Mouse (Mus musculus): ENCODE data around the gene Fam178b. TPM values are rescaled to one million over a fixed set of nuclear protein-coding genes. Genes with fewer than 3 reads are reported as not detected.

Gene Fam178b
- polyA plus RNA-seq, 1 experiment from 2014 or later: 3.5 TPM

- peaks cover 49% of the 10 kb centered on the region for H3K36me3 ChIP-seq
- peaks cover 20% of the 10 kb centered on the region for H3K4me1 ChIP-seq
- no peak for ATAC-seq (ENCODE audit: insufficient number of reproducible peaks, low FRiP score, low TSS enrichment, low read depth)
- no peak overlapping the region for H3K4me2 ChIP-seq (replicated peaks)
- 58% methylated on average over 2 of the region's 2 CpGs for WGBS
- H3K27ac ChIP-seq (replicated peaks): no peak overlapping the region
- no peak overlapping the region for H3K4me3 ChIP-seq (replicated peaks)
- H3K27me3 ChIP-seq: no peaks in the 10 kb centered on the region
- H3K9ac ChIP-seq: no peak overlapping the region
- H3K9me3 ChIP-seq (replicated peaks): no peaks in the 10 kb centered on the region; the same call in 1 of the 2 replicates
Measured at GRCm38 (mm10) chr1:36707166-36707565, 24.2 kb upstream of the Fam178b start.

- H3K9me3 ChIP-seq (replicated peaks): no peaks in the 10 kb centered on the region
- peaks cover 7% of the 10 kb centered on the region for H3K4me1 ChIP-seq
- H3K36me3 ChIP-seq: peaks cover 56% of the 10 kb centered on the region
- ATAC-seq (ENCODE audit: insufficient number of reproducible peaks, low FRiP score, low TSS enrichment, low read depth): no peak
- H3K27me3 ChIP-seq: no peaks in the 10 kb centered on the region
- no peak overlapping the region for H3K4me2 ChIP-seq (replicated peaks)
- no peak overlapping the region for H3K4me3 ChIP-seq (replicated peaks)
- WGBS: 58% methylated on average over 5 of the region's 5 CpGs
- no peak overlapping the region for H3K27ac ChIP-seq (replicated peaks)
- H3K9ac ChIP-seq: no peak overlapping the region
Measured at GRCm38 (mm10) chr1:36697030-36697429, 14.0 kb upstream of the Fam178b start.

GRCm38 (mm10) chr1:36696411-36696810, 13.4 kb upstream of the Fam178b start:
- no peak overlapping the region for H3K27ac ChIP-seq (replicated peaks)
- no peak for ATAC-seq (ENCODE audit: insufficient number of reproducible peaks, low FRiP score, low TSS enrichment, low read depth)
- no peak overlapping the region for H3K4me3 ChIP-seq (replicated peaks)
- no peaks in the 10 kb centered on the region for H3K9me3 ChIP-seq (replicated peaks)
- H3K27me3 ChIP-seq: no peaks in the 10 kb centered on the region
- 49% methylated on average over 6 of the region's 6 CpGs for WGBS
- peaks cover 51% of the 10 kb centered on the region for H3K36me3 ChIP-seq
- H3K9ac ChIP-seq: no peak overlapping the region
- peaks cover 8% of the 10 kb centered on the region for H3K4me1 ChIP-seq
- H3K4me2 ChIP-seq (replicated peaks): no peak overlapping the region

GRCm38 (mm10) chr1:36694871-36695270, 11.9 kb upstream of the Fam178b start:
- Histone ChIP-seq H3K27ac (replicated peaks) (no peak overlapping the region), H3K27me3 (no peaks in the 10 kb centered on the region), H3K4me1 (peaks cover 12% of the 10 kb centered on the region), H3K9me3 (replicated peaks) (no peaks in the 10 kb centered on the region), H3K4me2 (replicated peaks) (no peak overlapping the region), H3K36me3 (peaks cover 36% of the 10 kb centered on the region), H3K9ac (no peak overlapping the region), H3K4me3 (replicated peaks) (no peak overlapping the region)
- ATAC-seq (ENCODE audit: insufficient number of reproducible peaks, low FRiP score, low TSS enrichment, low read depth): no peak
- 84% methylated on average over 6 of the region's 6 CpGs for WGBS

- under 1% methylated on average over 68 of the region's 68 CpGs for WGBS
- Histone ChIP-seq H3K4me1 (peaks cover 12% of the 10 kb centered on the region), H3K9me3 (replicated peaks) (no peaks in the 10 kb centered on the region), H3K9ac (peak within 1 kb of the TSS; percentile 93), H3K4me3 (replicated peaks) (peak within 1 kb of the TSS; percentile 83), H3K27ac (replicated peaks) (peak within 1 kb of the TSS; percentile 55; the same call in 1 of the 2 replicates), H3K27me3 (no peaks in the 10 kb centered on the region), H3K4me2 (replicated peaks) (peak within 1 kb of the TSS; percentile 67), H3K36me3 (peaks cover 24% of the 10 kb centered on the region)
- ATAC-seq (ENCODE audit: insufficient number of reproducible peaks, low FRiP score, low TSS enrichment, low read depth): peak; percentile 96
Measured at GRCm38 (mm10) chr1:36691271-36692155, 8.5 kb upstream of the Fam178b start, which contains the start of gene Cox5b. TSS of gene Cox5b (plus strand) at chr1:36691449.

GRCm38 (mm10) chr1:36690671-36691235, 7.8 kb upstream of the Fam178b start:
- Histone ChIP-seq H3K9me3 (replicated peaks) (no peaks in the 10 kb centered on the region), H3K27me3 (no peaks in the 10 kb centered on the region), H3K27ac (replicated peaks) (no peak overlapping the region), H3K4me1 (peaks cover 12% of the 10 kb centered on the region), H3K4me3 (replicated peaks) (peak overlapping the region; percentile 83), H3K36me3 (peaks cover 24% of the 10 kb centered on the region), H3K4me2 (replicated peaks) (peak overlapping the region; percentile 67), H3K9ac (peak overlapping the region; percentile 9; the same call in 1 of the 2 replicates)
- 61% methylated on average over 11 of the region's 11 CpGs for WGBS
- no peak for ATAC-seq (ENCODE audit: insufficient number of reproducible peaks, low FRiP score, low TSS enrichment, low read depth)

GRCm38 (mm10) chr1:36683810-36684467, 956 bp upstream of the Fam178b start:
- peaks cover 10% of the 10 kb centered on the region; the same call in 1 of the 2 replicates for H3K4me1 ChIP-seq
- ATAC-seq (ENCODE audit: insufficient number of reproducible peaks, low FRiP score, low TSS enrichment, low read depth): peak; percentile 76; the same call in 1 of the 2 replicates
- 9% methylated on average over 13 of the region's 13 CpGs for WGBS

GRCm38 (mm10) chr1:36680893-36681292, 2.1 kb downstream of the Fam178b start:
- ATAC-seq (ENCODE audit: insufficient number of reproducible peaks, low FRiP score, low TSS enrichment, low read depth): no peak
- Histone ChIP-seq H3K4me3 (replicated peaks) (no peak overlapping the region), H3K36me3 (no peaks in the 10 kb centered on the region), H3K27me3 (no peaks in the 10 kb centered on the region), H3K4me2 (replicated peaks) (no peak overlapping the region), H3K4me1 (peaks cover 10% of the 10 kb centered on the region; the same call in 1 of the 2 replicates), H3K27ac (replicated peaks) (no peak overlapping the region), H3K9ac (no peak overlapping the region), H3K9me3 (replicated peaks) (no peaks in the 10 kb centered on the region)
- 70% methylated on average over 7 of the region's 7 CpGs for WGBS

More at GRCm38 (mm10) chr1:36683810-36684467, 956 bp upstream of the Fam178b start:
- H3K27ac ChIP-seq (replicated peaks): no peak overlapping the region
- H3K9me3 ChIP-seq (replicated peaks): no peaks in the 10 kb centered on the region
- no peaks in the 10 kb centered on the region for H3K36me3 ChIP-seq
- H3K4me3 ChIP-seq (replicated peaks): no peak overlapping the region
- H3K4me2 ChIP-seq (replicated peaks): no peak overlapping the region
- no peaks in the 10 kb centered on the region for H3K27me3 ChIP-seq
- H3K9ac ChIP-seq: no peak overlapping the region

- Histone ChIP-seq H3K9me3 (replicated peaks) (no peaks in the 10 kb centered on the region), H3K36me3 (no peaks in the 10 kb centered on the region), H3K4me3 (replicated peaks) (no peak overlapping the region), H3K4me2 (replicated peaks) (no peak overlapping the region), H3K27me3 (no peaks in the 10 kb centered on the region), H3K27ac (replicated peaks) (no peak overlapping the region), H3K9ac (no peak overlapping the region), H3K4me1 (peaks cover 4% of the 10 kb centered on the region)
- 48% methylated on average over 3 of the region's 3 CpGs for WGBS
- no peak for ATAC-seq (ENCODE audit: insufficient number of reproducible peaks, low FRiP score, low TSS enrichment, low read depth)
Measured at GRCm38 (mm10) chr1:36674936-36675335, 8.0 kb downstream of the Fam178b start.

- no peak for ATAC-seq (ENCODE audit: insufficient number of reproducible peaks, low FRiP score, low TSS enrichment, low read depth)
- H3K4me3 ChIP-seq (replicated peaks): no peak overlapping the region
- H3K9ac ChIP-seq: no peak overlapping the region
- peak overlapping the region; percentile 44 for H3K27ac ChIP-seq (replicated peaks)
- peak overlapping the region; percentile 21; the same call in 1 of the 2 replicates for H3K4me2 ChIP-seq (replicated peaks)
- no peaks in the 10 kb centered on the region for H3K27me3 ChIP-seq
- H3K4me1 ChIP-seq: peaks cover 4% of the 10 kb centered on the region
- WGBS: 28% methylated on average over 16 of the region's 16 CpGs
- no peaks in the 10 kb centered on the region for H3K9me3 ChIP-seq (replicated peaks)
- H3K36me3 ChIP-seq: no peaks in the 10 kb centered on the region
Measured at GRCm38 (mm10) chr1:36672648-36673350, 10.2 kb downstream of the Fam178b start.
